Mouse (Mus musculus) midbrain, embryonic 15.5 days (tissue): ENCODE data around the gene Cep41. TPM values are rescaled to one million over a fixed set of nuclear protein-coding genes. Genes with fewer than 3 reads are reported as not detected.
A peak's percentile ranks its signal among the peaks of the same experiment; 100 is the strongest.

Source experiments
- ATAC-seq: fragments of 200-750 bp; cut with Nextera tagmentation; replicated peaks from 2 replicates; pipeline ENCODE4 v1.8.0; 2017; ENCODE audit warnings: moderate TSS enrichment
- H3K27ac ChIP-seq: fragments of 300-500 bp; sonication (generic); 2 replicates; pipeline ENCODE4 v1.5.1; 2015; ENCODE audit warnings: mild to moderate bottlenecking, inconsistent platforms
- H3K27me3 ChIP-seq: fragments of 300-500 bp; sonication (generic); replicated peaks from 2 replicates; pipeline ENCODE4 v1.6.1; 2015; ENCODE audit warnings: inconsistent platforms
- H3K36me3 ChIP-seq: fragments of 300-500 bp; sonication (generic); replicated peaks from 2 replicates; pipeline ENCODE4 v1.6.1; 2015; ENCODE audit warnings: inconsistent platforms
- H3K4me1 ChIP-seq: fragments of 300-500 bp; sonication (generic); 2 replicates; pipeline ENCODE4 v1.6.1; 2015; ENCODE audit warnings: inconsistent platforms
- H3K4me2 ChIP-seq: fragments of 300-500 bp; sonication (generic); 2 replicates; pipeline ENCODE4 v1.6.1; 2015; ENCODE audit warnings: inconsistent platforms, mild to moderate bottlenecking, moderate library complexity
- H3K4me3 ChIP-seq: fragments of 300-500 bp; sonication (generic); 2 replicates; pipeline ENCODE4 v1.5.1; 2015; ENCODE audit warnings: mild to moderate bottlenecking, inconsistent platforms
- H3K9ac ChIP-seq: fragments of 300-500 bp; sonication (generic); 2 replicates; pipeline ENCODE4 v1.6.1; 2015; ENCODE audit warnings: mild to moderate bottlenecking, inconsistent platforms
- H3K9me3 ChIP-seq: fragments of 300-500 bp; sonication (generic); 2 replicates; pipeline ENCODE4 v1.6.1; 2016; ENCODE audit warnings: inconsistent platforms
- WGBS: fragments of 180-500 bp; shearing (Covaris S2); methylation state at CpG from one replicate; pipeline ENCODE4 v1.1.7; 2015; ENCODE audit warnings: mixed read lengths; 5-methylcytosine and 5-hydroxymethylcytosine counted together
- polyA plus RNA-seq: library from polyadenylated mRNA; unstranded; fragments of >200 nt; fragmentation: Nextera tagmentation; extraction: Ambion mirVana; gene quantifications from 2 replicates; pipeline ENCODE4 v1.2.1, GENCODE M21; 2015

Gene Cep41
- polyA plus RNA-seq, 1 experiment from 2014 or later: 13.6 TPM

GRCm38 (mm10) chr6:30703977-30704602 is 10.5 kb upstream of the Cep41 start:
- Histone ChIP-seq H3K4me1 (peaks cover 1% of the 10 kb centered on the region), H3K36me3 (no peaks in the 10 kb centered on the region), H3K9ac (no peak overlapping the region), H3K4me3 (no peak overlapping the region), H3K4me2 (no peak overlapping the region), H3K27ac (no peak overlapping the region), H3K9me3 (no peaks in the 10 kb centered on the region), H3K27me3 (no peaks in the 10 kb centered on the region)
- ATAC-seq: no peak
- whole genome bisulfite sequencing: 89% methylated on average over 9 of the region's 9 CpGs

GRCm38 (mm10) chr6:30703476-30703875 is 9.9 kb upstream of the Cep41 start:
- no peaks in the 10 kb centered on the region for H3K27me3 ChIP-seq
- H3K27ac ChIP-seq: no peak overlapping the region
- H3K9me3 ChIP-seq: no peaks in the 10 kb centered on the region
- H3K4me1 ChIP-seq: no peaks in the 10 kb centered on the region
- no peak overlapping the region for H3K4me2 ChIP-seq
- no peaks in the 10 kb centered on the region for H3K36me3 ChIP-seq
- no peak for ATAC-seq
- H3K4me3 ChIP-seq: no peak overlapping the region
- no peak overlapping the region for H3K9ac ChIP-seq
- WGBS: 84% methylated on average over 6 of the region's 6 CpGs

- Histone ChIP-seq H3K27ac (no peak overlapping the region), H3K4me2 (no peak overlapping the region), H3K9me3 (no peaks in the 10 kb centered on the region), H3K4me1 (no peaks in the 10 kb centered on the region), H3K4me3 (no peak overlapping the region), H3K9ac (no peak overlapping the region), H3K27me3 (no peaks in the 10 kb centered on the region), H3K36me3 (no peaks in the 10 kb centered on the region)
- ATAC-seq: no peak
- WGBS: 76% methylated on average over 6 of the region's 6 CpGs
Measured at GRCm38 (mm10) chr6:30702881-30703280, 9.3 kb upstream of the Cep41 start.

GRCm38 (mm10) chr6:30700182-30700581 is 6.6 kb upstream of the Cep41 start:
- no peak overlapping the region for H3K27ac ChIP-seq
- 89% methylated on average over 6 of the region's 6 CpGs for WGBS

GRCm38 (mm10) chr6:30698036-30698435 is 4.5 kb upstream of the Cep41 start:
- WGBS: 92% methylated on average over 4 of the region's 4 CpGs
- Histone ChIP-seq H3K36me3 (no peaks in the 10 kb centered on the region), H3K9me3 (no peaks in the 10 kb centered on the region), H3K4me2 (no peak overlapping the region), H3K9ac (no peak overlapping the region), H3K4me3 (no peak overlapping the region), H3K27me3 (no peaks in the 10 kb centered on the region), H3K27ac (no peak overlapping the region), H3K4me1 (peaks cover 14% of the 10 kb centered on the region)
- no peak for ATAC-seq

More at GRCm38 (mm10) chr6:30700182-30700581, 6.6 kb upstream of the Cep41 start:
- no peaks in the 10 kb centered on the region for H3K36me3 ChIP-seq
- H3K4me1 ChIP-seq: 0 out of 2 replicates have a peak, but pooled peaks cover 2% of the 10 kb centered on the region
- no peaks in the 10 kb centered on the region for H3K9me3 ChIP-seq
- no peak overlapping the region for H3K4me2 ChIP-seq
- ATAC-seq: no peak
- no peaks in the 10 kb centered on the region for H3K27me3 ChIP-seq
- no peak overlapping the region for H3K9ac ChIP-seq
- no peak overlapping the region for H3K4me3 ChIP-seq

GRCm38 (mm10) chr6:30697464-30697863 is 3.9 kb upstream of the Cep41 start:
- ATAC-seq: no peak
- Histone ChIP-seq H3K4me2 (no peak overlapping the region), H3K9me3 (no peaks in the 10 kb centered on the region), H3K27me3 (no peaks in the 10 kb centered on the region), H3K27ac (no peak overlapping the region), H3K4me1 (peaks cover 19% of the 10 kb centered on the region), H3K9ac (no peak overlapping the region), H3K36me3 (no peaks in the 10 kb centered on the region), H3K4me3 (no peak overlapping the region)
- 22% methylated on average over 5 of the region's 5 CpGs for WGBS

- Histone ChIP-seq H3K9ac (no peak overlapping the region), H3K27ac (peak overlapping the region; percentile 96), H3K4me1 (peaks cover 19% of the 10 kb centered on the region), H3K4me2 (no peak overlapping the region), H3K27me3 (no peaks in the 10 kb centered on the region), H3K36me3 (no peaks in the 10 kb centered on the region), H3K9me3 (no peaks in the 10 kb centered on the region), H3K4me3 (no peak overlapping the region)
- ATAC-seq: no peak
- 92% methylated on average over 8 of the region's 8 CpGs for WGBS
Measured at GRCm38 (mm10) chr6:30695124-30695523, 1.6 kb upstream of the Cep41 start.

GRCm38 (mm10) chr6:30694209-30694608 is 660 bp upstream of the Cep41 start:
- Histone ChIP-seq H3K27ac (peak overlapping the region; percentile 96), H3K36me3 (no peaks in the 10 kb centered on the region), H3K4me3 (peak overlapping the region; percentile 71), H3K4me2 (peak overlapping the region; percentile 73), H3K9me3 (no peaks in the 10 kb centered on the region), H3K4me1 (peaks cover 19% of the 10 kb centered on the region), H3K27me3 (no peaks in the 10 kb centered on the region), H3K9ac (peak overlapping the region; percentile 33; the same call in 1 of the 2 replicates)
- ATAC-seq: peak; percentile 55
- 15% methylated on average over 6 of the region's 6 CpGs for WGBS

GRCm38 (mm10) chr6:30692826-30693225 is 723 bp downstream of the Cep41 start:
- H3K27ac ChIP-seq: peak overlapping the region; percentile 96
- H3K9me3 ChIP-seq: no peaks in the 10 kb centered on the region
- H3K4me2 ChIP-seq: peak overlapping the region; percentile 73
- H3K36me3 ChIP-seq: no peaks in the 10 kb centered on the region
- H3K4me3 ChIP-seq: peak overlapping the region; percentile 71
- WGBS: 75% methylated on average over 5 of the region's 5 CpGs
- no peaks in the 10 kb centered on the region for H3K27me3 ChIP-seq
- ATAC-seq: no peak; the same call in 1 of the 2 replicates
- H3K4me1 ChIP-seq: peaks cover 19% of the 10 kb centered on the region
- H3K9ac ChIP-seq: peak overlapping the region; percentile 64

- Histone ChIP-seq H3K4me3 (no peak overlapping the region), H3K27me3 (no peaks in the 10 kb centered on the region), H3K9ac (no peak overlapping the region), H3K36me3 (no peaks in the 10 kb centered on the region), H3K4me2 (no peak overlapping the region), H3K27ac (no peak overlapping the region), H3K4me1 (peaks cover 4% of the 10 kb centered on the region; the same call in 1 of the 2 replicates), H3K9me3 (no peaks in the 10 kb centered on the region)
- no peak for ATAC-seq
- 96% methylated on average over 7 of the region's 7 CpGs for WGBS
Measured at GRCm38 (mm10) chr6:30687198-30687597, 6.4 kb downstream of the Cep41 start.

- Histone ChIP-seq H3K4me1 (peaks cover 6% of the 10 kb centered on the region), H3K4me3 (no peak overlapping the region), H3K9ac (no peak overlapping the region), H3K4me2 (no peak overlapping the region), H3K27ac (no peak overlapping the region), H3K9me3 (no peaks in the 10 kb centered on the region), H3K27me3 (no peaks in the 10 kb centered on the region), H3K36me3 (no peaks in the 10 kb centered on the region)
- WGBS: 91% methylated on average over 1 of the region's 1 CpGs
- ATAC-seq: no peak
Measured at GRCm38 (mm10) chr6:30684570-30684969, 9.0 kb downstream of the Cep41 start.

GRCm38 (mm10) chr6:30681935-30682900 is 11.3 kb downstream of the Cep41 start:
- no peak for ATAC-seq
- peaks cover 24% of the 10 kb centered on the region for H3K4me1 ChIP-seq
- H3K27me3 ChIP-seq: no peaks in the 10 kb centered on the region
- WGBS: 69% methylated on average over 13 of the region's 13 CpGs
- H3K4me3 ChIP-seq: no peak overlapping the region
- H3K4me2 ChIP-seq: no peak overlapping the region
- no peaks in the 10 kb centered on the region for H3K9me3 ChIP-seq
- no peak overlapping the region for H3K9ac ChIP-seq
- no peaks in the 10 kb centered on the region for H3K36me3 ChIP-seq
- no peak overlapping the region for H3K27ac ChIP-seq
